Mouse (Mus musculus): Measurements from ENCODE around the gene Cacnb1. TPM values are rescaled to one million over a fixed set of nuclear protein-coding genes. Genes with fewer than 3 reads are reported as not detected.

Cacnb1 gene
- polyA plus RNA-seq, 1 experiment from 2014 or later, result 10.3 TPM

- H3K9ac ChIP-seq (ENCODE audit: low read length), result no peak overlapping the region
- H3K4me3 ChIP-seq (ENCODE audit: low read depth, low read length), result no peak overlapping the region
- no peak for DNase-seq (ENCODE audit: low spot score, missing footprints)
- no peak overlapping the region for H3K27ac ChIP-seq (ENCODE audit: low read depth, low read length)
- H3K36me3 ChIP-seq (ENCODE audit: control insufficient read depth, insufficient read depth, low read length), result no peaks in the 10 kb centered on the region
- no peak for ATAC-seq (ENCODE audit: low FRiP score)
- no peaks in the 10 kb centered on the region for H3K9me3 ChIP-seq (ENCODE audit: control insufficient read depth, low read length)
- WGBS, result 90% methylated on average over 13 of the region's 13 CpGs
- no peaks in the 10 kb centered on the region for H3K27me3 ChIP-seq (ENCODE audit: control insufficient read depth, insufficient read depth, low read length)
- no peak overlapping the region for H3K4me2 ChIP-seq
- H3K4me1 ChIP-seq (ENCODE audit: control insufficient read depth, insufficient read depth, low read length), result no peaks in the 10 kb centered on the region; the same call in 1 of the 2 replicates
Observed at GRCm38 (mm10) chr11:97978392-97978791, 44.4 kb downstream of the Cacnb1 start.

- Histone ChIP-seq H3K27ac (ENCODE audit: low read depth, low read length) (no peak overlapping the region), H3K36me3 (ENCODE audit: control insufficient read depth, insufficient read depth, low read length) (no peaks in the 10 kb centered on the region), H3K4me3 (ENCODE audit: low read depth, low read length) (no peak overlapping the region), H3K9me3 (ENCODE audit: control insufficient read depth, low read length) (no peaks in the 10 kb centered on the region), H3K4me2 (no peak overlapping the region), H3K27me3 (ENCODE audit: control insufficient read depth, insufficient read depth, low read length) (no peaks in the 10 kb centered on the region), H3K9ac (ENCODE audit: low read length) (no peak overlapping the region), H3K4me1 (ENCODE audit: control insufficient read depth, insufficient read depth, low read length) (no peaks in the 10 kb centered on the region; the same call in 1 of the 2 replicates)
- DNase-seq (ENCODE audit: low spot score, missing footprints), result no peak
- 82% methylated on average over 5 of the region's 5 CpGs for WGBS
- no peak for ATAC-seq (ENCODE audit: low FRiP score)
Observed at GRCm38 (mm10) chr11:97977797-97978196, 45.0 kb downstream of the Cacnb1 start.

- Histone ChIP-seq H3K4me1 (ENCODE audit: control insufficient read depth, insufficient read depth, low read length) (no peaks in the 10 kb centered on the region), H3K4me2 (no peak overlapping the region), H3K27me3 (ENCODE audit: control insufficient read depth, insufficient read depth, low read length) (no peaks in the 10 kb centered on the region), H3K9ac (ENCODE audit: low read length) (no peak overlapping the region), H3K4me3 (ENCODE audit: low read depth, low read length) (no peak overlapping the region), H3K27ac (ENCODE audit: low read depth, low read length) (no peak overlapping the region), H3K9me3 (ENCODE audit: control insufficient read depth, low read length) (no peaks in the 10 kb centered on the region), H3K36me3 (ENCODE audit: control insufficient read depth, insufficient read depth, low read length) (no peaks in the 10 kb centered on the region)
- no peak for DNase-seq (ENCODE audit: low spot score, missing footprints)
- ATAC-seq (ENCODE audit: low FRiP score), result no peak
- WGBS, result 88% methylated on average over 5 of the region's 5 CpGs
Observed at GRCm38 (mm10) chr11:97974746-97975145, 48.1 kb downstream of the Cacnb1 start.

GRCm38 (mm10) chr11:97974141-97974540, 48.7 kb downstream of the Cacnb1 start:
- H3K27me3 ChIP-seq (ENCODE audit: control insufficient read depth, insufficient read depth, low read length), result no peaks in the 10 kb centered on the region
- no peaks in the 10 kb centered on the region for H3K4me1 ChIP-seq (ENCODE audit: control insufficient read depth, insufficient read depth, low read length)
- H3K4me2 ChIP-seq, result no peak overlapping the region
- H3K9ac ChIP-seq (ENCODE audit: low read length), result no peak overlapping the region
- no peaks in the 10 kb centered on the region for H3K9me3 ChIP-seq (ENCODE audit: control insufficient read depth, low read length)
- no peaks in the 10 kb centered on the region for H3K36me3 ChIP-seq (ENCODE audit: control insufficient read depth, insufficient read depth, low read length)
- DNase-seq (ENCODE audit: low spot score, missing footprints) (no peak), ATAC-seq (ENCODE audit: low FRiP score) (no peak)
- H3K4me3 ChIP-seq (ENCODE audit: low read depth, low read length), result no peak overlapping the region
- 89% methylated on average over 5 of the region's 5 CpGs for WGBS
- no peak overlapping the region for H3K27ac ChIP-seq (ENCODE audit: low read depth, low read length)

- peak; percentile 86 for DNase-seq (ENCODE audit: low spot score, missing footprints)
- Histone ChIP-seq H3K27ac (ENCODE audit: low read depth, low read length) (no peak overlapping the region), H3K4me1 (ENCODE audit: control insufficient read depth, insufficient read depth, low read length) (no peaks in the 10 kb centered on the region), H3K9me3 (ENCODE audit: control insufficient read depth, low read length) (no peaks in the 10 kb centered on the region), H3K4me2 (no peak overlapping the region), H3K27me3 (ENCODE audit: control insufficient read depth, insufficient read depth, low read length) (no peaks in the 10 kb centered on the region), H3K9ac (ENCODE audit: low read length) (no peak overlapping the region), H3K4me3 (ENCODE audit: low read depth, low read length) (no peak overlapping the region), H3K36me3 (ENCODE audit: control insufficient read depth, insufficient read depth, low read length) (no peaks in the 10 kb centered on the region)
- WGBS, result 68% methylated on average over 2 of the region's 2 CpGs
- no peak for ATAC-seq (ENCODE audit: low FRiP score)
Observed at GRCm38 (mm10) chr11:97972434-97972833, 50.4 kb downstream of the Cacnb1 start.

GRCm38 (mm10) chr11:97971232-97971631, 51.6 kb downstream of the Cacnb1 start:
- Histone ChIP-seq H3K27ac (ENCODE audit: low read depth, low read length) (no peak overlapping the region), H3K4me3 (ENCODE audit: low read depth, low read length) (no peak overlapping the region), H3K4me2 (no peak overlapping the region), H3K36me3 (ENCODE audit: control insufficient read depth, insufficient read depth, low read length) (no peaks in the 10 kb centered on the region), H3K4me1 (ENCODE audit: control insufficient read depth, insufficient read depth, low read length) (no peaks in the 10 kb centered on the region), H3K9ac (ENCODE audit: low read length) (no peak overlapping the region), H3K9me3 (ENCODE audit: control insufficient read depth, low read length) (no peaks in the 10 kb centered on the region), H3K27me3 (ENCODE audit: control insufficient read depth, insufficient read depth, low read length) (no peaks in the 10 kb centered on the region)
- no peak for DNase-seq (ENCODE audit: low spot score, missing footprints)
- ATAC-seq (ENCODE audit: low FRiP score), result no peak
- WGBS, result 52% methylated on average over 7 of the region's 7 CpGs

GRCm38 (mm10) chr11:97970771-97971170, 52.1 kb downstream of the Cacnb1 start:
- 88% methylated on average over 7 of the region's 7 CpGs for WGBS
- Histone ChIP-seq H3K9me3 (ENCODE audit: control insufficient read depth, low read length) (no peaks in the 10 kb centered on the region), H3K4me2 (no peak overlapping the region), H3K4me1 (ENCODE audit: control insufficient read depth, insufficient read depth, low read length) (no peaks in the 10 kb centered on the region), H3K4me3 (ENCODE audit: low read depth, low read length) (no peak overlapping the region), H3K27me3 (ENCODE audit: control insufficient read depth, insufficient read depth, low read length) (no peaks in the 10 kb centered on the region), H3K27ac (ENCODE audit: low read depth, low read length) (no peak overlapping the region), H3K9ac (ENCODE audit: low read length) (no peak overlapping the region), H3K36me3 (ENCODE audit: control insufficient read depth, insufficient read depth, low read length) (no peaks in the 10 kb centered on the region)
- no peak for ATAC-seq (ENCODE audit: low FRiP score)
- DNase-seq (ENCODE audit: low spot score, missing footprints), result no peak

GRCm38 (mm10) chr11:97968385-97968784, 54.4 kb downstream of the Cacnb1 start:
- no peak overlapping the region for H3K4me3 ChIP-seq (ENCODE audit: low read depth, low read length)
- no peaks in the 10 kb centered on the region for H3K27me3 ChIP-seq (ENCODE audit: control insufficient read depth, insufficient read depth, low read length)
- WGBS, result 86% methylated on average over 5 of the region's 5 CpGs
- no peak overlapping the region for H3K9ac ChIP-seq (ENCODE audit: low read length)
- H3K27ac ChIP-seq (ENCODE audit: low read depth, low read length), result no peak overlapping the region
- H3K36me3 ChIP-seq (ENCODE audit: control insufficient read depth, insufficient read depth, low read length), result no peaks in the 10 kb centered on the region
- H3K4me1 ChIP-seq (ENCODE audit: control insufficient read depth, insufficient read depth, low read length), result no peaks in the 10 kb centered on the region
- H3K4me2 ChIP-seq, result no peak overlapping the region
- DNase-seq (ENCODE audit: low spot score, missing footprints) (no peak), ATAC-seq (ENCODE audit: low FRiP score) (no peak)
- no peaks in the 10 kb centered on the region for H3K9me3 ChIP-seq (ENCODE audit: control insufficient read depth, low read length)

- Histone ChIP-seq H3K27me3 (ENCODE audit: control insufficient read depth, insufficient read depth, low read length) (no peaks in the 10 kb centered on the region), H3K27ac (ENCODE audit: low read depth, low read length) (no peak overlapping the region), H3K9me3 (ENCODE audit: control insufficient read depth, low read length) (no peaks in the 10 kb centered on the region), H3K36me3 (ENCODE audit: control insufficient read depth, insufficient read depth, low read length) (no peaks in the 10 kb centered on the region), H3K4me1 (ENCODE audit: control insufficient read depth, insufficient read depth, low read length) (no peaks in the 10 kb centered on the region), H3K9ac (ENCODE audit: low read length) (no peak overlapping the region), H3K4me3 (ENCODE audit: low read depth, low read length) (no peak overlapping the region), H3K4me2 (no peak overlapping the region)
- ATAC-seq (ENCODE audit: low FRiP score) (no peak), DNase-seq (ENCODE audit: low spot score, missing footprints) (no peak)
- 42% methylated on average over 2 of the region's 2 CpGs for WGBS
Observed at GRCm38 (mm10) chr11:97967114-97967513, 55.7 kb downstream of the Cacnb1 start.

GRCm38 (mm10) chr11:97960907-97961306, 61.9 kb downstream of the Cacnb1 start:
- 96% methylated on average over 1 of the region's 1 CpGs for WGBS
- ATAC-seq (ENCODE audit: low FRiP score) (no peak), DNase-seq (ENCODE audit: low spot score, missing footprints) (no peak)
- Histone ChIP-seq H3K4me2 (no peak overlapping the region), H3K4me3 (ENCODE audit: low read depth, low read length) (no peak overlapping the region), H3K36me3 (ENCODE audit: control insufficient read depth, insufficient read depth, low read length) (no peaks in the 10 kb centered on the region), H3K27ac (ENCODE audit: low read depth, low read length) (no peak overlapping the region), H3K9me3 (ENCODE audit: control insufficient read depth, low read length) (no peaks in the 10 kb centered on the region), H3K27me3 (ENCODE audit: control insufficient read depth, insufficient read depth, low read length) (no peaks in the 10 kb centered on the region), H3K9ac (ENCODE audit: low read length) (no peak overlapping the region), H3K4me1 (ENCODE audit: control insufficient read depth, insufficient read depth, low read length) (0 out of 2 replicates have a peak, but pooled peaks cover 4% of the 10 kb centered on the region)
